Mouse (Mus musculus): ENCODE results near the gene Skp2. TPM values are rescaled to one million over a fixed set of nuclear protein-coding genes. Genes with fewer than 3 reads are reported as not detected.

Gene Skp2
- total RNA-seq, 2 experiments from 2014 or later, result 9.6 to 11.8 TPM

- no peak for DNase-seq
- intact Hi-C loops (cut with DNase I), result no loop called here
Observed at GRCm38 (mm10) chr15:9078481-9079300, 76.5 kb downstream of the Skp2 start.

- intact Hi-C loops (cut with DNase I), result no loop called here
- DNase-seq, result no peak
Observed at GRCm38 (mm10) chr15:9075608-9076200, 79.5 kb downstream of the Skp2 start.

- intact Hi-C loops (cut with DNase I), result no loop called here
Observed at GRCm38 (mm10) chr15:9074671-9075070, 80.6 kb downstream of the Skp2 start.

GRCm38 (mm10) chr15:9074139-9074538, 81.1 kb downstream of the Skp2 start:
- intact Hi-C loops (cut with DNase I), result no loop called here

More at GRCm38 (mm10) chr15:9074671-9075070, 80.6 kb downstream of the Skp2 start:
- no peak for DNase-seq

GRCm38 (mm10) chr15:9073684-9074083, 81.5 kb downstream of the Skp2 start:
- intact Hi-C loops (cut with DNase I), result no loop called here
- DNase-seq, result no peak

More at GRCm38 (mm10) chr15:9074139-9074538, 81.1 kb downstream of the Skp2 start:
- DNase-seq, result no peak

- DNase-seq, result no peak
- intact Hi-C loops (cut with DNase I), result no loop called here
Observed at GRCm38 (mm10) chr15:9073067-9073608, 82.1 kb downstream of the Skp2 start.

GRCm38 (mm10) chr15:9072630-9073029, 82.6 kb downstream of the Skp2 start:
- no peak for DNase-seq
- intact Hi-C loops (cut with DNase I), result no loop called here

GRCm38 (mm10) chr15:9071556-9072544, 83.4 kb downstream of the Skp2 start:
- peak; percentile 50 for DNase-seq
- intact Hi-C loops (cut with DNase I), result no loop called here

GRCm38 (mm10) chr15:9070912-9071555, 84.2 kb downstream of the Skp2 start, which contains the start of gene Nadk2:
Gene Nadk2 (plus strand): TSS chr15:9071260.
- intact Hi-C loops (cut with DNase I), result no loop called here
- peak; percentile 100 for DNase-seq

GRCm38 (mm10) chr15:9070353-9070752, 84.9 kb downstream of the Skp2 start:
- intact Hi-C loops (cut with DNase I), result no loop called here
- no peak for DNase-seq

- intact Hi-C loops (cut with DNase I), result no loop called here
- DNase-seq, result no peak
Observed at GRCm38 (mm10) chr15:9068881-9069280, 86.3 kb downstream of the Skp2 start.

Other genes starting within 250 kb of the Skp2 start
- 1 to 10 TPM; 7.9 to 9.4 TPM for gene Ranbp3l, start 187.5 kb downstream of the Skp2 start, total RNA-seq (2021)
- gene Nadk2, start 84.2 kb downstream of the Skp2 start, total RNA-seq (2021), result 10 to 100 TPM; 28.1 TPM
- gene Lmbrd2, start 14.9 kb downstream of the Skp2 start, total RNA-seq (2021), result 10 to 100 TPM; 52.2 to 52.6 TPM
- not detected for gene Ugt3a1, start 121.5 kb upstream of the Skp2 start, total RNA-seq (2021)
- not detected for gene Ugt3a2, start 180.1 kb upstream of the Skp2 start, total RNA-seq (2021)

Measured in left cerebral cortex, postnatal 4 days (tissue).